Mouse (Mus musculus): ENCODE measurements around the gene Lars2.

DNA sequence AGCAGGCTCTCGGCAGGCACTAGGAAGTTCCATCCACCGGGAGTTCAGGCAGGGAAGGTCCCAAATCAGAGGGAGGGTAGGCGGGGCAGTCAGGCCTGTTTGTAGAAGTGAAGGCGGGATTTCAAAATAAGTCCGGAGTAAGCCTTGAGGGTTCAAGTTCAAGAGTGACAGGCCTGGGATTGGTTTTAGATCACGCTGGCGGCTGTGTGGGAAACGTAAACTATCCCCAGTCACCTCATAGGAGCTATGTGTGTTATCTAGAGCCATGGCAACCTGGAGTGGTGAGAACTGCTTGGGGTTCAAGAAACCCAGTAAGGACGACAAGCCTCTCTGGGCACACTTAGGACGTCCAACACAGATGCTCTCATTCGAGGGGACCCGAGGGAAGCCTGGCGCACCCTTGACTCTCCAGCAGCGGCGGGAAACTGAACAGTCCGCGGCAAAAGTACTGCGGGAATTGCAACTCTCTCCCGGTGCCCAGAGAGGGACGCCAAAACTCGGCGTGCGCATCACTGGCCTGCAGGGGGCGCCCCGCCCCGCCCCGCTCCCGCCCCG is 111.4 kb downstream of the Lars2 start:
- TF ChIP-seq CTCF (IDR thresholded peaks at IDR 0.05; ENCODE audit: insufficient read depth, low read depth, low read length) = 0 out of 2 replicates have a peak, but pooled peaks have one; percentile 31
- TF ChIP-seq POLR2A (IDR thresholded peaks at IDR 0.05; ENCODE audit: insufficient read depth, low read depth, low read length) = no peak

All from olfactory bulb, adult 2 months (tissue).